8 mouse cellular contexts compared by ENCODE assay signal in genomic region chr1:162358036-162358435, GRCm38 (mm10).
DNase-seq lines count a peak whose midpoint lies in the region; ATAC-seq and TF ChIP-seq lines count a peak whose summit lies in the region.

No protein-coding gene starts in this region.

- no peak for ATAC-seq in activated CD4-positive, CD25-positive, alpha-beta regulatory T cell, adult 4 months

- no peak overlapping the region for H3K27ac ChIP-seq in gastrocnemius, adult 2 months
- no peak overlapping the region for H3K27ac ChIP-seq in limb, embryonic 10.5 days

- H3K4me1 ChIP-seq in limb, embryonic 10.5 days: peaks cover 14% of the 10 kb centered on the region

- WGBS in limb, embryonic 10.5 days: 37% methylated on average over 8 of the region's 8 CpGs

- intact Hi-C loops in gastrocnemius, adult 2 months (cut with DNase I): loop anchor here (10.0 kb wide), 3 partner anchors 117 to 307 kb away; partner anchors contain the start of gene Dnm3

- peak; percentile 61 for DNase-seq in gastrocnemius, adult 2 months
- DNase-seq in gastrocnemius, postnatal 25 days: no peak
- peak; percentile 17 for DNase-seq in thymus, postnatal 4 days
- no peak for DNase-seq in thymus, postnatal 36 days
- peak; percentile 33 for DNase-seq in embryo, embryonic 9.5 days (ENCODE audit: extremely low spot score)
- DNase-seq in limb, embryonic 10.5 days (ENCODE audit: low spot score): peak; percentile 31
- DNase-seq in retina, embryonic 14.5 days (ENCODE audit: low spot score): peak; percentile 77

- no peaks in the 10 kb centered on the region for H3K36me3 ChIP-seq in limb, embryonic 10.5 days

- peak overlapping the region; percentile 28 for H3K4me3 ChIP-seq in gastrocnemius, adult 2 months
- no peak overlapping the region for H3K4me3 ChIP-seq in limb, embryonic 10.5 days

- H3K27me3 ChIP-seq in limb, embryonic 10.5 days (ENCODE audit: low read depth, poor library complexity, severe bottlenecking): no peaks in the 10 kb centered on the region

- peak; percentile 78 for TF ChIP-seq CTCF in gastrocnemius, adult 2 months (IDR thresholded peaks at IDR 0.05)

- no peaks in the 10 kb centered on the region for H3K9me3 ChIP-seq in limb, embryonic 10.5 days (replicated peaks)

Comparison
In these comparisons a context has a peak if more than half of its experiments do, and no peak if none do; other contexts are left out.
1. DNase-seq: peak in gastrocnemius, adult 2 months (single experiment), thymus, postnatal 4 days (single experiment), embryo, embryonic 9.5 days (single experiment), limb, embryonic 10.5 days (single experiment) and retina, embryonic 14.5 days (single experiment); none in gastrocnemius, postnatal 25 days (single experiment) and thymus, postnatal 36 days (0 of 2).